Mouse (Mus musculus) adrenal gland, adult 2 months (tissue): ENCODE data around the gene Klhl22. TPM values are rescaled to one million over a fixed set of nuclear protein-coding genes. Genes with fewer than 3 reads are reported as not detected.
A peak's percentile ranks its signal among the peaks of the same experiment; 100 is the strongest.
"Not testable (repeated sequence)": the region's sequence is repeated elsewhere in the genome, so short reads cannot be mapped to it uniquely, and the experiment has no call there.

Experiments used
- DNase-seq: peaks from one replicate; pipeline ENCODE4 v3.0.0; 2021
- long read RNA-seq: library from polyadenylated mRNA; stranded (forward); transcript quantifications from one replicate; pipeline ENCODE4 v2.0.0, GENCODE M21; 2021
- polyA plus RNA-seq: library from polyadenylated mRNA; depleted of rRNA; stranded (reverse); fragments of >200 nt; gene quantifications from 2 replicates; pipeline ENCODE4 v1.2.3, GENCODE M21; 2012; rRNA removed
- total RNA-seq, 2 experiments: library from RNA; stranded (reverse); gene quantifications; 2 replicates each; pipeline ENCODE4 v1.2.3; 2021

The Klhl22 gene
- total RNA-seq, result 10 to 100 TPM; 45.5 to 49.8 TPM
- 55.3 and 68.2 TPM in 2 replicates for polyA plus RNA-seq
- long read RNA-seq, transcript Klhl22-207 (7 exons, 2,544 nt), result major isoform, 10 of 60 reads
- long read RNA-seq, partial matches to known transcripts, result 17 of 60 reads
- long read RNA-seq, other reads (novel, unspliced or antisense), result 33 of 60 reads

GRCm38 (mm10) chr16:17759344-17759773 lies at the start of gene Klhl22:
Gene Klhl22, plus strand, starts transcription at chr16:17759618.
- peak; percentile 96 for DNase-seq

GRCm38 (mm10) chr16:17717791-17718190 lies 41.6 kb upstream of the Klhl22 start:
- peak; percentile 42 for DNase-seq

GRCm38 (mm10) chr16:17721114-17721808 lies 38.2 kb upstream of the Klhl22 start:
- no peak for DNase-seq

GRCm38 (mm10) chr16:17721822-17722460 lies 37.5 kb upstream of the Klhl22 start:
- no peak for DNase-seq

- DNase-seq, result peak; percentile 93
These were observed 36.7 kb upstream of the Klhl22 start for GRCm38 (mm10) chr16:17722461-17723324.

GRCm38 (mm10) chr16:17723325-17723626 lies 36.1 kb upstream of the Klhl22 start:
- no peak for DNase-seq

GRCm38 (mm10) chr16:17724448-17724847 lies 35.0 kb upstream of the Klhl22 start:
- DNase-seq, result no peak

- DNase-seq, result peak; percentile 44
These were observed 32.1 kb upstream of the Klhl22 start for GRCm38 (mm10) chr16:17727179-17727861.

GRCm38 (mm10) chr16:17729974-17730373 lies 29.4 kb upstream of the Klhl22 start:
- DNase-seq, result no peak

- DNase-seq, result no peak
These were observed 27.4 kb upstream of the Klhl22 start for GRCm38 (mm10) chr16:17732021-17732420.

- DNase-seq, result no peak
These were observed 27.0 kb upstream of the Klhl22 start for GRCm38 (mm10) chr16:17732431-17732830.

GRCm38 (mm10) chr16:17732841-17733340 lies 26.5 kb upstream of the Klhl22 start, which contains the start of gene Med15:
Gene Med15, minus strand, starts transcription at chr16:17732891.
- DNase-seq, result no peak

GRCm38 (mm10) chr16:17733646-17734045 lies 25.8 kb upstream of the Klhl22 start:
- no peak for DNase-seq

- DNase-seq, result not testable (repeated sequence)
These were observed 24.5 kb upstream of the Klhl22 start for GRCm38 (mm10) chr16:17734872-17735271.

- no peak for DNase-seq
These were observed 23.3 kb upstream of the Klhl22 start for GRCm38 (mm10) chr16:17736156-17736555.

GRCm38 (mm10) chr16:17740080-17740479 lies 19.3 kb upstream of the Klhl22 start:
- DNase-seq, result no peak

GRCm38 (mm10) chr16:17742810-17743209 lies 16.6 kb upstream of the Klhl22 start:
- no peak for DNase-seq

GRCm38 (mm10) chr16:17743279-17743678 lies 16.1 kb upstream of the Klhl22 start:
- DNase-seq, result no peak

- no peak for DNase-seq
These were observed 14.9 kb upstream of the Klhl22 start for GRCm38 (mm10) chr16:17744536-17744935.

GRCm38 (mm10) chr16:17745067-17745466 lies 14.4 kb upstream of the Klhl22 start:
- no peak for DNase-seq

- no peak for DNase-seq
These were observed 6.4 kb upstream of the Klhl22 start for GRCm38 (mm10) chr16:17753001-17753400.

- DNase-seq, result peak; percentile 55
These were observed 5.7 kb upstream of the Klhl22 start for GRCm38 (mm10) chr16:17753686-17754085.
